18 mouse cellular contexts compared by ENCODE assay signal in genomic region chr11:110657854-110658253, GRCm38 (mm10).
"Had no signal": no experiment of that assay in that cellular context is flagged by ENCODE, and none has a peak within 500 bp of the region (broad histone marks: within the 10 kb centered on the region; RNA-seq: fewer than 3 reads in every experiment).

No protein-coding gene starts in this region.

- DNase-seq: lung, embryonic 14.5 days; lung, postnatal 10 days; lung, postnatal 4 days; midbrain, embryonic 14.5 days; retina, postnatal 1 day; right cerebral cortex, adult 18-20 months; right cerebral cortex, postnatal 25 days; right cerebral cortex, postnatal 4 days; spleen, adult 18-20 months; thymus, adult 18-20 months; thymus, postnatal 14 days; thymus, postnatal 36 days had no signal

- ATAC-seq: midbrain, embryonic 16.5 days had no signal

- H3K4me2 ChIP-seq: lung, embryonic 14.5 days; midbrain, embryonic 12.5 days; neural tube, embryonic 13.5 days; neural tube, embryonic 15.5 days had no signal

- H3K36me3 ChIP-seq: midbrain, embryonic 10.5 days; midbrain, embryonic 12.5 days; neural tube, embryonic 13.5 days; neural tube, embryonic 15.5 days had no signal

- H3K4me1 ChIP-seq: midbrain, embryonic 12.5 days; neural tube, embryonic 13.5 days; neural tube, embryonic 15.5 days had no signal

- H3K9ac ChIP-seq: lung, embryonic 14.5 days; midbrain, embryonic 12.5 days; neural tube, embryonic 13.5 days; neural tube, embryonic 15.5 days had no signal

- H3K9me3 ChIP-seq: midbrain, embryonic 10.5 days; midbrain, embryonic 12.5 days; neural tube, embryonic 13.5 days; neural tube, embryonic 15.5 days had no signal

- H3K27ac ChIP-seq: midbrain, embryonic 10.5 days; midbrain, embryonic 12.5 days; neural tube, embryonic 13.5 days; neural tube, embryonic 15.5 days had no signal

- H3K4me3 ChIP-seq: midbrain, embryonic 10.5 days; midbrain, embryonic 12.5 days; myocyte; neural tube, embryonic 13.5 days; neural tube, embryonic 15.5 days had no signal

- H3K27me3 ChIP-seq: midbrain, embryonic 12.5 days; neural tube, embryonic 13.5 days; neural tube, embryonic 15.5 days had no signal
